ENCODE assay signal across 18 mouse cellular contexts in genomic region chr5:111237176-111237636, GRCm38 (mm10).
A peak's percentile ranks its signal among the peaks of the same experiment; 100 is the strongest.
DNase-seq lines count a peak whose midpoint lies in the region; ATAC-seq and TF ChIP-seq lines count a peak whose summit lies in the region.
"Had no signal": no experiment of that assay in that cellular context is flagged by ENCODE, and none has a peak within 500 bp of the region (broad histone marks: within the 10 kb centered on the region; RNA-seq: fewer than 3 reads in every experiment).

No protein-coding gene starts in this region.

- no peak overlapping the region for H3K4me3 ChIP-seq in midbrain, postnatal 0 days (ENCODE audit: low read depth, low read length)
- no peak overlapping the region for H3K4me3 ChIP-seq in midbrain, embryonic 15.5 days
- H3K4me3 ChIP-seq: embryonic facial prominence, embryonic 13.5 days; heart, adult 2 months; liver, embryonic 15.5 days; neural tube, embryonic 12.5 days had no signal

- H3K27me3 ChIP-seq in midbrain, postnatal 0 days (ENCODE audit: insufficient read depth, low read length) = no peaks in the 10 kb centered on the region
- no peaks in the 10 kb centered on the region for H3K27me3 ChIP-seq in midbrain, embryonic 15.5 days (replicated peaks)
- H3K27me3 ChIP-seq: embryonic facial prominence, embryonic 13.5 days; liver, embryonic 15.5 days; neural tube, embryonic 12.5 days had no signal

- DNase-seq in cerebellum, postnatal 10 days = peak; percentile 83 to 88
- no peak for DNase-seq in cerebellum, adult 11 months
- DNase-seq in midbrain, postnatal 0 days (ENCODE audit: low spot score) = peak; percentile 73
- DNase-seq in adrenal gland, postnatal 14 days = peak; percentile 76
- peak; percentile 87 for DNase-seq in retina, postnatal 1 day
- DNase-seq in layer of hippocampus, adult 8-10 months (ENCODE audit: low spot score in 2 of 2) = no peak
- DNase-seq: heart, adult 2 months; kidney, postnatal 36 days; layer of hippocampus, postnatal 36 days; lung, postnatal 14 days; right cerebral cortex, adult 18-20 months; spleen, adult 18-20 months had no signal

- H3K27ac ChIP-seq in midbrain, postnatal 0 days (ENCODE audit: low read depth, low read length) = no peak overlapping the region
- no peak overlapping the region for H3K27ac ChIP-seq in midbrain, embryonic 15.5 days
- H3K27ac ChIP-seq: embryonic facial prominence, embryonic 13.5 days; heart, adult 2 months; liver, embryonic 15.5 days; neural tube, embryonic 12.5 days had no signal

- 60% methylated on average over 9 of the region's 9 CpGs for WGBS in midbrain, postnatal 0 days
- WGBS in midbrain, embryonic 15.5 days = 76% methylated on average over 9 of the region's 9 CpGs

- no peak overlapping the region for H3K4me2 ChIP-seq in midbrain, postnatal 0 days (ENCODE audit: low read depth, low read length, poor library complexity, severe bottlenecking)
- no peak overlapping the region for H3K4me2 ChIP-seq in midbrain, embryonic 15.5 days
- H3K4me2 ChIP-seq: embryonic facial prominence, embryonic 13.5 days; liver, embryonic 15.5 days; midbrain, embryonic 11.5 days; neural tube, embryonic 12.5 days had no signal

- no peak for ATAC-seq in midbrain, postnatal 0 days (ENCODE audit: low FRiP score)
- no peak for ATAC-seq in midbrain, embryonic 15.5 days (replicated peaks)
- ATAC-seq: intestine, embryonic 16.5 days had no signal

- no peaks in the 10 kb centered on the region for H3K9me3 ChIP-seq in midbrain, postnatal 0 days (ENCODE audit: low read length)
- no peaks in the 10 kb centered on the region for H3K9me3 ChIP-seq in midbrain, embryonic 15.5 days
- H3K9me3 ChIP-seq: embryonic facial prominence, embryonic 13.5 days; liver, embryonic 15.5 days; neural tube, embryonic 12.5 days had no signal

- H3K4me1 ChIP-seq in midbrain, postnatal 0 days (ENCODE audit: insufficient read depth, low read length) = no peaks in the 10 kb centered on the region
- H3K4me1 ChIP-seq in midbrain, embryonic 15.5 days = peaks cover 10% of the 10 kb centered on the region; the same call in 1 of the 2 replicates
- H3K4me1 ChIP-seq: liver, embryonic 15.5 days had no signal

- H3K36me3 ChIP-seq in midbrain, postnatal 0 days (ENCODE audit: insufficient read depth, low read length) = peaks cover 43% of the 10 kb centered on the region
- peaks cover 11% of the 10 kb centered on the region for H3K36me3 ChIP-seq in midbrain, embryonic 15.5 days (replicated peaks)
- H3K36me3 ChIP-seq: liver, embryonic 15.5 days had no signal

- no peak for TF ChIP-seq CTCF in midbrain, postnatal 0 days (IDR thresholded peaks at IDR 0.05)

- H3K9ac ChIP-seq in midbrain, postnatal 0 days (replicated peaks; ENCODE audit: low read length, poor library complexity, severe bottlenecking) = no peak overlapping the region
- H3K9ac ChIP-seq in midbrain, embryonic 15.5 days = no peak overlapping the region
- H3K9ac ChIP-seq: embryonic facial prominence, embryonic 13.5 days; liver, embryonic 15.5 days; neural tube, embryonic 12.5 days had no signal

Comparison
In these comparisons a context has a peak if more than half of its experiments do, and no peak if none do; other contexts are left out.
1. DNase-seq: peak in cerebellum, postnatal 10 days (2 of 2), midbrain, postnatal 0 days (single experiment), adrenal gland, postnatal 14 days (single experiment) and retina, postnatal 1 day (single experiment); none in cerebellum, adult 11 months (single experiment) and layer of hippocampus, adult 8-10 months (0 of 2).